Mouse (Mus musculus): ENCODE measurements around the gene Vps13d. TPM values are rescaled to one million over a fixed set of nuclear protein-coding genes. Genes with fewer than 3 reads are reported as not detected.
A peak's percentile ranks its signal among the peaks of the same experiment; 100 is the strongest.

Gene Vps13d
- total RNA-seq (2018; cell fraction: chromatin; rRNA removed): 100 to 1,000 TPM; 195 to 794 (median 326) TPM
- 10 to 100 TPM; 22.8 to 49.5 (median 35.7) TPM for total RNA-seq (2018; cell fraction: cytosol; rRNA removed)
- 100 to 1,000 TPM in 16 of 26 experiments, 10 to 100 TPM in 10; 78.6 to 356 (median 119) TPM for total RNA-seq (2018; cell fraction: nucleus; rRNA removed)
- polyA plus RNA-seq (2018): 28.8 to 76.6 TPM (median 37.9 TPM) in 3 replicates

- Histone ChIP-seq H3K36me3 (ENCODE audit: inconsistent target) (peaks cover 13% of the 10 kb centered on the region; the same call in 1 of the 2 replicates), H3K27ac (peak within 1 kb of the TSS; percentile 64), H3K79me2 (ENCODE audit: inconsistent target) (peaks cover 51% of the 10 kb centered on the region), H3K4me3 (ENCODE audit: inconsistent target) (peak within 1 kb of the TSS; percentile 100)
- under 1% methylated on average over 53 of the region's 53 CpGs for WGBS (ENCODE audit: missing documents)
Measured at GRCm38 (mm10) chr4:145194559-145195162, at the start of gene Vps13d. Gene Vps13d, minus strand, starts transcription at chr4:145195005.

- Histone ChIP-seq H3K27ac (peak overlapping the region; percentile 91), H3K36me3 (ENCODE audit: inconsistent target) (peaks cover 9% of the 10 kb centered on the region; the same call in 1 of the 2 replicates), H3K4me3 (ENCODE audit: inconsistent target) (no peak overlapping the region), H3K79me2 (ENCODE audit: inconsistent target) (peaks cover 84% of the 10 kb centered on the region)
- 0% methylated on average over 1 of the region's 1 CpGs for WGBS (ENCODE audit: missing documents)
Measured at GRCm38 (mm10) chr4:145242719-145243350, 48.0 kb upstream of the Vps13d start.

GRCm38 (mm10) chr4:145240723-145241231, 46.0 kb upstream of the Vps13d start:
- H3K36me3 ChIP-seq (ENCODE audit: inconsistent target): peaks cover 26% of the 10 kb centered on the region
- peak overlapping the region; percentile 91 for H3K27ac ChIP-seq
- no peak overlapping the region for H3K4me3 ChIP-seq (ENCODE audit: inconsistent target)
- WGBS (ENCODE audit: missing documents): 0% methylated on average over 4 of the region's 4 CpGs
- peaks cover 92% of the 10 kb centered on the region for H3K79me2 ChIP-seq (ENCODE audit: inconsistent target)

GRCm38 (mm10) chr4:145239049-145239830, 44.4 kb upstream of the Vps13d start:
- peak overlapping the region; percentile 91 for H3K27ac ChIP-seq
- 39% methylated on average over 4 of the region's 4 CpGs for WGBS (ENCODE audit: missing documents)

DNA sequence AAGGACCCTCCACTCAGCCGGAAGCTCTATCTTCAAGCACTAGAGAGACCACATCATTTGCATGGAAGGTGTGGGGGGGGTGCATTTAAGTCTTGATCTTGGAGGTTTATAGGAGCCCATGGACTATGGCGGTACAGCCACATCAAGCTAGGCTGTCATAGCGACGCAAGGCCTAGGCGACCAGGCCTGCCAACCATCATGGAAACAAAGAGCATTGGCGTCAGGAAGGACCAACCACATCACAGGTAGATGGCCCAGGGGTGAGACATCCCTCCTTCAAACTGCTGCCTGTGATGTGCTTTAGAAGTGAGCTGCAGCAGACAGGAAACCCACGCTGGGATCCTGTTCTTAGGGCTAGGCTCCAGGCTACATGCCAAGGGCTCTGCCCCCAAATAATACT, 41.2 kb upstream of the Vps13d start:
- Histone ChIP-seq H3K4me3 (ENCODE audit: inconsistent target) (no peak overlapping the region), H3K36me3 (ENCODE audit: inconsistent target) (peaks cover 34% of the 10 kb centered on the region), H3K27ac (no peak overlapping the region), H3K79me2 (ENCODE audit: inconsistent target) (peaks cover 86% of the 10 kb centered on the region)
- 66% methylated on average over 7 of the region's 7 CpGs for WGBS (ENCODE audit: missing documents)

More at GRCm38 (mm10) chr4:145239049-145239830, 44.4 kb upstream of the Vps13d start:
- H3K4me3 ChIP-seq (ENCODE audit: inconsistent target): no peak overlapping the region
- peaks cover 32% of the 10 kb centered on the region for H3K36me3 ChIP-seq (ENCODE audit: inconsistent target)
- H3K79me2 ChIP-seq (ENCODE audit: inconsistent target): peaks cover 92% of the 10 kb centered on the region

DNA sequence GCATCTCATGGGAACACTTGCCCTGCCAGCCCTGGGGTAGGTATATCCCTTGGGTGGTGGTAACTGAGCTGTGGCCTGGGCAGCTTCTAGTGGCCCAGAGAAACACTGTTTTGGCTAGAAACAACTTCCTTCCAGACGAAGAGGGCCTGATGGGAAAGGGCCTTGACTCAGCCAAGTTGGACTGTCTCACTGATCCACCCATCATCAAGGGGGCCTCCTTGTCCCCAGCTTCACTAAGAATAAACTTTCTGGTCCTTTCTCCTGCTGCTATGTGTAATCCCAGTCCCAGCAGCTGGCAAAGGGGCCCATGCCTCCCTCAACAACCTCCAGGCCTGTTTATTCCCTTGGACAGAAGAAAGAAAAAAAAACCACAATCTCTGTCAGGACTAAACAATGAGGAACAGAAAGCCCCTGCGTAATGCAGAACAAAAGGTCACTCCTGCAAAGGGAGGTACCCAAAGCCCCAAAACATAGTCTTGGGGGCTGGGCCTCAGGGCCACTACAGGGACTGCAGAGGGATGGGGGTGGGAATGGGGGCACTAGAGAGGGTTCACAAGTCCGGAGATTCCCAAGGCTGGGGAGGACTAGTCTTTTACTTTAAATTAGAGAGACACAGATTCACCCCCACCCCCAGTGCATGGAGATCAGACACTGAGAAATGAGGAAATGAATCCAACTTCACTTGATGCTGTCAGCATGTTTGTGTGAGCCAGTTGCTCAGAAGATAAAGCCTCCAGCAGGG, 38.9 kb upstream of the Vps13d start:
- Histone ChIP-seq H3K79me2 (ENCODE audit: inconsistent target) (peaks cover 89% of the 10 kb centered on the region), H3K4me3 (ENCODE audit: inconsistent target) (no peak overlapping the region), H3K27ac (peak overlapping the region; percentile 96), H3K36me3 (ENCODE audit: inconsistent target) (peaks cover 49% of the 10 kb centered on the region)
- 3% methylated on average over 3 of the region's 3 CpGs for WGBS (ENCODE audit: missing documents)

DNA sequence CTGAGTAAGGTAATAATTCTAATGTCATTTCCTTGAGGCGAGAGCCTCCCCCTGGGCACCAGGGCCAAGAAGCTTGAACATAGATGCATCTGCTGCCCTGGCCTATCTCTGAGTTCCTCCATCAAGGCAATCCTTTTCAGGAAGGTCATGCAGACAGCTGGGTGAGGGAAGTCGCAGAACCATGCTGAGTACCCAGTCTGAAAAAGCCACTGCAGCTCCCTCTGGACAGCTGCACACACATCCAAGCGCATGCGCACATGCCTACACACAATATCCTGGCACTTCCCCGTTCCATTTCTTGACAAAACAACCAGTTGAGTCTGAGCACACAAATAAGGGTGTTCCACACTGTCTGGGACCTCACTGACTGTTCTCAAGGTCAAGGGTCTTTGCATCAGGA, 36.9 kb upstream of the Vps13d start:
- H3K27ac ChIP-seq: peak overlapping the region; percentile 71

GRCm38 (mm10) chr4:145230647-145231046, 35.8 kb upstream of the Vps13d start:
- peaks cover 89% of the 10 kb centered on the region for H3K79me2 ChIP-seq (ENCODE audit: inconsistent target)
- peak overlapping the region; percentile 71; the same call in 1 of the 2 replicates for H3K27ac ChIP-seq
- H3K4me3 ChIP-seq (ENCODE audit: inconsistent target): no peak overlapping the region
- peaks cover 44% of the 10 kb centered on the region; the same call in 1 of the 2 replicates for H3K36me3 ChIP-seq (ENCODE audit: inconsistent target)
- WGBS (ENCODE audit: missing documents): 100% methylated on average over 2 of the region's 2 CpGs

More for the DNA sequence above, 36.9 kb upstream of the Vps13d start:
- WGBS (ENCODE audit: missing documents): 77% methylated on average over 4 of the region's 5 CpGs
- H3K4me3 ChIP-seq (ENCODE audit: inconsistent target): no peak overlapping the region
- H3K36me3 ChIP-seq (ENCODE audit: inconsistent target): peaks cover 45% of the 10 kb centered on the region; the same call in 1 of the 2 replicates
- peaks cover 89% of the 10 kb centered on the region for H3K79me2 ChIP-seq (ENCODE audit: inconsistent target)

DNA sequence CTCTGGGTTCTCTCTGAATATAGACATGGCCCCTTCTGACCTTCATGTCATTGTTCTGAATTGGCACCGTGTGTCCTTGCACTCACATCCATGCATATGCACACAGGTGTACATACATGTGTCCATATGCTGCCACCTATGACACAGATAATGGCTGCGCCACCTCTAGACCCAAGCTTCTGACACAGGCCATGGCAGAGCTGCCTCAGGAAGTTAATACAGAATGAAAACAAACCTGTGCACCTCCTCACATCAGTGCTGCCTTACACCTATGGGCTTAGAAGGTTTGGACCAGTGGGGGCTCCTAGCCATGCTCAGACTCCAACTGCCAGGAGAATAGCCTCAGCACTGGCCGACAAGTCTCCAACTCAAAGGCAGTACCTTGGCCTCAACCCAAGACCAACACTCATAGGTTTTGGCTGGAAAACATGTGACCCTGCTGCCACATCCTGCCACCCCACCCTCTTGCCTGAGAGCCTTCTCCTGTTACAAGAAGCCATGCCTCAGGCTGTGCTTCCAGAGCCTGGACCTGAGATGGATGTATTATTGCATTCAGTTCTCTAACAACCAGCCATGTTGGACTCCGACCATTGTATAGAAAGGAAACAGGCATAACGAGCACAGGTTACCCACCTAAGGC, 34.8 kb upstream of the Vps13d start:
- peak overlapping the region; percentile 71 for H3K27ac ChIP-seq
- H3K4me3 ChIP-seq (ENCODE audit: inconsistent target): no peak overlapping the region
- peaks cover 49% of the 10 kb centered on the region for H3K36me3 ChIP-seq (ENCODE audit: inconsistent target)
- WGBS (ENCODE audit: missing documents): 78% methylated on average over 4 of the region's 5 CpGs
- peaks cover 89% of the 10 kb centered on the region for H3K79me2 ChIP-seq (ENCODE audit: inconsistent target)

- Histone ChIP-seq H3K36me3 (ENCODE audit: inconsistent target) (peaks cover 55% of the 10 kb centered on the region), H3K79me2 (ENCODE audit: inconsistent target) (peaks cover 89% of the 10 kb centered on the region), H3K4me3 (ENCODE audit: inconsistent target) (no peak overlapping the region), H3K27ac (peak overlapping the region; percentile 71)
- 21% methylated on average over 6 of the region's 6 CpGs for WGBS (ENCODE audit: missing documents)
Measured at GRCm38 (mm10) chr4:145229051-145229450, 34.2 kb upstream of the Vps13d start.

GRCm38 (mm10) chr4:145224613-145225012, 29.8 kb upstream of the Vps13d start:
- WGBS (ENCODE audit: missing documents): 97% methylated on average over 4 of the region's 4 CpGs

DNA sequence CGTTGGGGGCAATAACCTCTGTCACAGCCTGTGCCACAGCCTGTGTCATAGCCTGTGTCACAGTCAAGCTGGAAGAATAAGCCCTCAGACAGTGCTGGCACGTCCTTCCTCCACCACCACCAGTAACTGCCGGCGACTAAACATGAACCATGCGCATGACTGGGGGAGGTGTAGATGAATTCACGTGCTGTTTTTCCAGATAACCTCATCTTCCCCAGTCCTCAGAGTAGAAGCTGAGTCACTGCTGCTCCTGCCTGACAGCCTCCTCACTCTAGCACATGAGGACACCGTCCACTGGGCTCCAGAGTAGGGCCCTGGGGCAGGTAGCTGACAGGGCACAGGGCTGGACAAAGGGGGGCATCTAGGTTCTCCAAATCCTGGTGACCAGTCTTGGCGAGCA, 27.3 kb upstream of the Vps13d start:
- 28% methylated on average over 8 of the region's 8 CpGs for WGBS (ENCODE audit: missing documents)
- H3K79me2 ChIP-seq (ENCODE audit: inconsistent target): peaks cover 96% of the 10 kb centered on the region
- peak overlapping the region; percentile 82 for H3K27ac ChIP-seq
- no peak overlapping the region for H3K4me3 ChIP-seq (ENCODE audit: inconsistent target)
- peaks cover 88% of the 10 kb centered on the region for H3K36me3 ChIP-seq (ENCODE audit: inconsistent target)

More at GRCm38 (mm10) chr4:145224613-145225012, 29.8 kb upstream of the Vps13d start:
- Histone ChIP-seq H3K79me2 (ENCODE audit: inconsistent target) (peaks cover 97% of the 10 kb centered on the region), H3K36me3 (ENCODE audit: inconsistent target) (peaks cover 82% of the 10 kb centered on the region), H3K27ac (no peak overlapping the region), H3K4me3 (ENCODE audit: inconsistent target) (no peak overlapping the region)

DNA sequence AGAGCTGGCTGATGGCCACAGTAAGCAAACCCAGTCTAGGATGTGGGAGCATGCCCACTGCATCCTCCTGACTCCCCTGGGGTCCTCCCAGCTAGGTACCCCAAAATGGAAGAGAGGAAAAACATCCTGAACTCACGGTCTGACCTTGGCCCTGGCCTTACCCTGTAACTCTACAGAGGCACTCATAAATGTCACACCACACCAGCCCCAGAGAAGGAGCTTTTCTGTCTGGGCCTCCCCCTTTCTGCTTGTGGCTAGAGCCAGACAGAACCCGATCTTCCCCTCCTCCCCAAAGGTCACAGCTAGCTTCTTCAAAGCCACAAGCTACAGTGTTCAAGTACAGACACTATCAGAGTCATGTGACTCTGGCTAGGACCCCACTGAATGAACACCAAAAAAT, 26.6 kb upstream of the Vps13d start:
- Histone ChIP-seq H3K36me3 (ENCODE audit: inconsistent target) (peaks cover 93% of the 10 kb centered on the region), H3K79me2 (ENCODE audit: inconsistent target) (peaks cover 93% of the 10 kb centered on the region), H3K4me3 (ENCODE audit: inconsistent target) (no peak overlapping the region), H3K27ac (peak overlapping the region; percentile 82)
- WGBS (ENCODE audit: missing documents): no CpG with 5 or more reads among the region's 2 CpGs
